Mouse (Mus musculus) layer of hippocampus, adult 2 months (tissue): ENCODE results near the gene Etv3. TPM values are rescaled to one million over a fixed set of nuclear protein-coding genes. Genes with fewer than 3 reads are reported as not detected.

Experiments used
- DNase-seq, 2 experiments: peaks; one replicate each; pipeline ENCODE4 v3.0.0; 2022; ENCODE audit warnings: low spot score in 2 of 2
- H3K27ac ChIP-seq: fragments of 200-600 bp; 2 replicates; pipeline ENCODE4 v1.8.1; 2022
- H3K4me3 ChIP-seq: fragments of 200-600 bp; 2 replicates; pipeline ENCODE4 v1.8.1; 2022; ENCODE audit warnings: mild to moderate bottlenecking
- CTCF ChIP-seq: fragments of 200-600 bp; conservative IDR thresholded peaks from 2 replicates; pipeline ENCODE4 v1.8.1; 2022; ENCODE audit warnings: antibody characterized with exemption, mild to moderate bottlenecking, moderate library complexity
- total RNA-seq, 2 experiments: library from RNA; stranded (reverse); gene quantifications; 2 replicates each; pipeline ENCODE4 v1.2.3; 2021

Gene Etv3
- total RNA-seq, 2 experiments from 2014 or later, result 21.5 to 25.2 TPM

DNA sequence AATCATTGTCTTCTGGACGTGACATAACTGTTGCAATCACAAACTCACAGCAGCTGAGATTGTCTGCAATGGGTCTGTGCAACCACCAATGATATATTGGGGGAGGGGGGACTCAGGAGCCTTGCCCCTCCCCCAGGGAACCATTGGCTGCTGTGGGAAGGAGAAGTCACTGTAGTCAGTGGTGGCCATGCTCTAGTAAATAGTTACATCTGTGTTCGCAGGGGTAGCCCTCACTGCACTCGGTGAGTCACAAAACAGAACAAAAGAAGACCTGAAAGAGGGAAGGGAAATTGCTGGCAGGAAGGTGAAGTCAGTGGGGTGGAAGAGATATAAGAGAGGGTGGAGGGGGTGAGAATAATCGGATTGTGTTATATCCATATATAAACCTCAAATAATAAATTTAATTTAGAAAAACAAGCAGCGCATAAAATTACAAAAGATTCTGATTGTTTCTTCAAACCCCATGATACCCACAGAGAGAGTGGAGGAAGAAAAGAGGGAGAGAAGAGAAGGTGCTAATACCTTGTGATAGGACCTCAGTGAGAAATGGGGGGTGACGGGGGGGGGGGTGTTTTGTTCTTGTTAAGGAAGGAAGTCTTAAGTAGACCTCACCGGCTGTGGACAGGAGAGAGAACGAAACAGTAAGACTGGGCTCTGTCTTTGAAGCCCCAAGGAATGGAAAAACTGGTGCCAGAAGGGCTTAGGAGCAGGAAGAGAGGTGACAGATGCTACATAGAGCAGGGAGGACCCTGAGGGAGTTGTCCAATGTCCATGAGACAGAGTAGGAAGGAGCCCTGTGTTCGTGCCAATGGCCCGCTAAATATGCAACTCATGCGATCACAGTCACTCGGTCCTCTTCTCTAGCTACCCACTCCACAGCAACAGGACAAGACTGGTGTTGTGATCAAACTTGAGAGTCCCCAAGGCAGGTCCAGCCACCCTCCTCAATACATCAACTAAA lies 18.5 kb upstream of the Etv3 start:
- TF ChIP-seq CTCF, result no peak

DNA sequence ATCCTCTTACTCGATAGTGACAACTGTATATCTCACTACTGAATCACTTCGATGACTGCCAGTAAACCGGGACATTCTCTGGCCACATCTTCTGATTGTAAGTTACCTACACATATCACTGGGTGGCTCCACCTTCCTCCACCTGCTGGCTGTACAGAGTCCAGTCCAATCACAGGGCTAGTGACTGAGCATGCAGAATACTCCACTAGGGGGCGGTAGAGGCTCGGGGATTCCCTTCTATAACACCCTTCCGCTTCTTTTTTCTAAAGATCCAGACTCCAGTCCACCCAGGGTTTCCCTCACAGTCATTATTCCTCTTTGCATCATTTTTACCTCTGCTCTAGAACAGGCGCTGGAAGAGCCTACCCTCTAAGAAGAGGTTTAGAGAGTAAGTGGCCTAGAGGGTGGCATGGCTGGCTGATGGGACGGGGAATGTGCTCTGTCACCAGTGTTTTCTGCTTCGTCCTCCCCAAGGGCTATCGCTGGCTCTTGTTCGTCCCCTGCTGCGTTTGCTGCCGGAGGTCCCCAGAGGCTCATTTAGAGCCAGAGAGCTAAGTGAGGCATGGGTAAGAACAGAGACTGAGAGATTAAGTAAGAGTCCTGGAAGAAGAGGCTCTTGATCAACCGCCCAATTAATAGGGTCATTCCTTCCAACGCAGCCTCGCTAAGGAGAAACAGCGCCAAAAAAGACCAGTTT lies 16.9 kb upstream of the Etv3 start:
- peak; percentile 98 for TF ChIP-seq CTCF
- peak; percentile 62 to 86 for DNase-seq
- Histone ChIP-seq H3K4me3 (peak overlapping the region; percentile 40), H3K27ac (no peak overlapping the region)

More for the DNA sequence above, 18.5 kb upstream of the Etv3 start:
- H3K27ac ChIP-seq, result no peak overlapping the region
- no peak overlapping the region for H3K4me3 ChIP-seq
- no peak for DNase-seq

DNA sequence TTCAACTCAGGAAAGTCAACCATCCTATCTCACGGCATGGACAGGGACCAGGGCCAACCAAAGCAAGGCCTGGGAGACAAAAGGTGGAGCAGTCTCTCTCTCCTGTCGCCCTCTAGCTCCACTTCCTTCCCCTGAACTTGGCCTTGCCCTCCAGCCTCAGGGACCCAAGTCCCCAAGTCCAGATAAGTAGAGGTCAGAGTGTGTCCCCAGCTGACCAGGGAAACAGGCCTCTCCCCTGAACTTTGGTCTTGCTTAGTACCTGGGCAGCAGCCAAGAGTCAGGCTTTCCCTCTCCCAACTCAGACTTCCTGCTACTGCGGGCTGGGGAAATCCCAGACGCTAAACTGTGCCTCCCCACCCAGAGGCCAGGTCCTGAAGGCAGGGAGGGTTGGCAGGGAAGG lies 16.1 kb upstream of the Etv3 start:
- Histone ChIP-seq H3K27ac (no peak overlapping the region), H3K4me3 (no peak overlapping the region)
- DNase-seq, result no peak
- no peak for TF ChIP-seq CTCF

DNA sequence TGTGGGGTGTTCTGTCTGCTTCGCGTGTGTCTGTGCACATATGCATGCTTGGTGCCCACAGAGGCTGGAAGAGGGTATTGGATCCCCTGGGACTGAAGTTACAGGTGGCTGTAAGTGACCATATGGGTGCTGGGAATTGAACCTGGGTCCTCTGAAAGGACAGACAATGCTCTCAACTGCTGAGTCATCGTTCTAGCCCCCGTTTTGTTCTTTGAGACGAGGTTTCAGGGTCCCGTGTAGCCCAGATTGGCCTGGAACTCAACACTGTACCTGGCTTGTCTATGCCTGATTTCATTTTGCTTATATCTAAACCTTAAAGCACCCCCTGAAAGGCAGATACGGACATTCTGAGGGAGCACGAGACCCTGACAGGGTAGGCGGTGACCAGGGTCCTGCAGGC lies 14.4 kb upstream of the Etv3 start:
- no peak for DNase-seq
- no peak overlapping the region for H3K4me3 ChIP-seq
- TF ChIP-seq CTCF, result no peak
- H3K27ac ChIP-seq, result no peak overlapping the region

DNA sequence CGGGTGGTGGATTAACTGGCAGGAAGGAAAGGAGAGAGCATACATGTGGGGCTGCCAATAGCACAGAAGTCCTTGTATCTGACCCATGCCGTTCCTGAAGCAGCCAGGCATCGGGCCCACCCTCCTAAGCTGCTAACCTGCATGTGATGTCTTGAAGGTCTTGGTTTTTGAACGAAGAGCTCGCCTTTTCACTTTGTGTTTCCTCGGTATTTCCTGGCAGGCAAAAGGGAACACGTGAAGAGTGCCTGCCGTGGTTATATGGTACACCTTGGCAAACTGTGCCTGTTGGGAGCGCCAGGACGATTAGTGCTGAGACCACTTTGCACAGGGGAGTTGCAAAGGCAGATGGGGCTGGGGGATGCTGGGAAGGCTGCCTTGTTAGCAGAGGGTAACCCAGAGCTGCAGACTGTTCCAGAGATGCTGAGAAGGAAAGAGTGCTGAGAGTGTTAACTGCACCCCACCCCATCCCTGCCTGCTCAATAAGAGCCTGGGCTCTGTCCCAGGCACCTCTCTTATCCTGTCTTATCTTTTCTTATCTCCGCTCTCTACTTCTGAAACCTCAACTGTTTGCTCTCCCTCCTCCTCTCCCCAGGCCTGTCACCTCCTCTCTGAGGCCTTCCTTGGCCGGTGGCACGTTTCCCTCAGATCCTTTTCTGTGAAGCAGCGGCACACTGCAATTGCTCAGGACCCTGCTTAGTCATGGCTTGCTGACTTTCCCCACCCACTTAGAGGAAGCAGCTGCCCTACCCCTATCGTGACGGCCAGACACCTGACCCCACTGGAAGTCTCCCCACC lies 13.0 kb upstream of the Etv3 start:
- DNase-seq, result no peak
- Histone ChIP-seq H3K27ac (no peak overlapping the region), H3K4me3 (no peak overlapping the region)
- TF ChIP-seq CTCF, result no peak

DNA sequence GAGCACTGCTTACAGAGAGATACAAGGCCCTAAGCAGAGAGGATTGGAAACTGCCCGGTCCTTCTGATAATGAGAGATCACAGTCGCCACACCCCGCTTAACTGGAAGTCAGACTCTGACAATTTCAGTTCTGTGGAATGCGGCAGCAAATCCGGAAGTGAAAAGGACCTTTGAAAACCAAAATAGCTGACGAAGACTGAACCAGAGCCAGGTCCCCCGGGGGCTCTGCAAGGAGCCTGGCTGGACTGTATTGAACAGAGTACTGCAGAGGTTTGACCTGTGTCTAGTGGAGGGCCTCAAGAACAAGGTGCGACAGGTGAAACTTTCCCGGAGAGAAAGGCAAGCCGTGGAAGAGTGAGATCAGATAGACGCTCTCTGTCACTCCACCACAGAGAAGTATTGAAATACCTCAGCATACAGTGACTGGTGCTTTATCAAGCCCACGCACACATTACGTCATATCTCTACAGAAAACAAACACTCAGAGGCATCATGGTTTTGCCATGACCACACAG lies 9.6 kb upstream of the Etv3 start:
- no peak for DNase-seq
- Histone ChIP-seq H3K27ac (no peak overlapping the region), H3K4me3 (no peak overlapping the region)
- no peak for TF ChIP-seq CTCF

DNA sequence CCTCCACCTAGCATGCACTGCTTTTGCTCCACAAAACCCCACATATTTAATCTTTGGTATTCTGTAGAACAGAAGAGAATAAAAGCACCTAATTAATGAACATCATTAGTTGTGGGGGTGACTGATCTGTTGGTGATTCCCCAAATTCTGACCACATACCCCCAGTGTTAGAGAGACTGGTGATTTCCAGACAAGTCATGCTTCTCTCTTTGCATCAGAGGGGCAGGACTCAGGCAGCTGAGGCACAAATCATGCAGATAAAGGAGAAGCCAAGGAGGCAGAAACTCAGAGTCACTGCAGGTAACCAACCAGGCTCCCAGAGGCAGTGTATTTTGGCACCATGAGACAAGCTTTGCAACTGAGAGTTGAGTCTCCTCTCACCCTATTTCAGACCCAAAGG lies 6.8 kb upstream of the Etv3 start:
- DNase-seq, result no peak
- no peak for TF ChIP-seq CTCF

DNA sequence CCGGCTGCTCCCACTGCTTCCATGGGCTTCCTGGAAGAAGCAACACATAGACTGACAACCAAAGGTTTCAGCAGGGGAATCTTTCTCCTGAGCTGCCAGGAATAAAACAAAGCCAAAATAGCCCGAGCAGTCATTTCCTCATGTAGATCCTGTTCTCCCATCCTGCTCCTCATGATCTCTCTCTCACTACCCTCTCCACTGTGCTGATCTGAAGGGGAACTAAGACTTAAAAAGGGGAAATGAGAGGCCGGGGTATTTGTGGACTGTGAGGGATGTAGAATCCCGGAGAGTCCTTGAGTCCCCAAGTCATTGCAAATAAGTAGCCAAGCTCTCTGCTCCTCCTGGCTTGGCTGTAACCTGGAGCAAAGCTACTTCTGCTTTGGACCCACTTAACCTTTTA lies 4.1 kb upstream of the Etv3 start:
- Histone ChIP-seq H3K27ac (no peak overlapping the region), H3K4me3 (no peak overlapping the region)
- DNase-seq, result no peak
- no peak for TF ChIP-seq CTCF

More for the DNA sequence above, 6.8 kb upstream of the Etv3 start:
- H3K4me3 ChIP-seq, result no peak overlapping the region
- H3K27ac ChIP-seq, result no peak overlapping the region

DNA sequence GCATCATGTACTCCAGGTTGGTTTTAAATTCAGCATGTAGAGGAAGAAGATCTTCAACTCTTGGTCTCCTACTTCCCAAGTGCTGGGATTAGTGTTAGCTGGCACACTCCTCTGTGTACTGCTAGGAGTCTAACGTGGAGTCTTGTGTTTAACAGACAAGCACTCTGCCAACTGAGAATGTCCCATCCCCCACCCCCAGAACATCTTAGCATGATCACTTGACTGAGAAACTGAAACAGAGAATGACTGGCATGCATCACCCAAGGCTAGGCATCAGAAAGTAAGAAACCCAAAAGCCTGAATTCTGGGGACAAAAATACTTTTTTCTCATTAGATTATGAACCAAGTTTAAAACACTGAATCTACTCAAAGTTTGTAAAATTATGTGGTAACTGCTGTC lies 3.4 kb upstream of the Etv3 start:
- no peak overlapping the region for H3K4me3 ChIP-seq
- no peak for DNase-seq
- H3K27ac ChIP-seq, result no peak overlapping the region
- no peak for TF ChIP-seq CTCF

DNA sequence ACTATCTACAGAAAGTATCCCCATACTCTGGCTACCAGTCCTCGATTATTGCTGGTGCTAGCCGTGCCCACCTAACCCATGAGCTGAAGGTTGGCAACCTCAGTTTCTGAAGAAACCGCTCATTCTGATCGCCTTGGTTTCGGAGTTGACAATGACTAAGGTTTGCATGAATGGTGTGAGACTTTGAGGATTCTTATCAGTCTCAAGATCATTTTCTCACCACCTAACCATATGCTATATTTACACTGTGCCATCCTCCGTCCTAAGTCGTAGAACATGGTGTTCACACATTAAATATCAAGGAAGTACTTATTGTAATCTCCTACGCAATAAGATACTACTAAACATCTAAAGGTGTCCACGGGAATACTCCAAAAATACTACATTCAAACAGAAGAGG lies 1.5 kb upstream of the Etv3 start:
- TF ChIP-seq CTCF, result no peak
- Histone ChIP-seq H3K27ac (no peak overlapping the region), H3K4me3 (no peak overlapping the region)
- no peak for DNase-seq

DNA sequence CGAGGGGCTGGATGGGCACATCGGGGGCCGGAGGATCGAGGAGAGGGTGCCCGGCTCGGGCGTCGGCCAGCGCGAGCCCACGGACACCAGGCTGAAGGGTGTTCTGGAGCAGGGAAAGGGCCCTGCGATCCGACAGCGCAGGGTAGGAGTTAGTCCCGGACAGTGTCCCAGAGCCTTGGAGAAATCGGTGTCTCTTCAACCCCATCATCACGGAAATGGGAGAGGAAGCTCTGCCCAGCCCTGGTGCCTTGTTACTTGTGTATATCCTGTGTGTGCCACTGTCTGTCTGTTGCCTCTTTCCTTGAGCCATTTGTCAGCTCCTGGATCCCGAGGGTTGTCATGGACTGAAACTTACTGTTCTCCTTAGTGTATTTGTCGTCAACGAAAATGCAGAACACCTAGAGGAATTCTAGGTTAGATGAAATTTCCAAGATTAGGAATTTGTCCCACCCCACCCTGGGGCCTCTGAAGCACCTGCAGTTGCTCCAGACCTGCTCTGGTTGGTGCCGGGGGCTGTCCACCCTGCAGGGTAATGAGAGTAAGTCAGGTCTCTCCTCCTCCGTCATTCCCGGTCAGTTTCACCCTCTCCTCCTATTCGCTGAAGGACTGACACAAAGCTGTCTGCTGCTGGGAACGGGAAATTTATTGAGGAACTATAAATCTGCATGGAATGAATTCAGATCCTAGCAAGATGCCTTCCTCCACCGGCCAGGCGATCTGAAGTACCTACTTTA lies 797 bp downstream of the Etv3 start:
- H3K27ac ChIP-seq, result peak overlapping the region; percentile 95
- TF ChIP-seq CTCF, result no peak
- no peak for DNase-seq
- H3K4me3 ChIP-seq, result peak overlapping the region; percentile 96

DNA sequence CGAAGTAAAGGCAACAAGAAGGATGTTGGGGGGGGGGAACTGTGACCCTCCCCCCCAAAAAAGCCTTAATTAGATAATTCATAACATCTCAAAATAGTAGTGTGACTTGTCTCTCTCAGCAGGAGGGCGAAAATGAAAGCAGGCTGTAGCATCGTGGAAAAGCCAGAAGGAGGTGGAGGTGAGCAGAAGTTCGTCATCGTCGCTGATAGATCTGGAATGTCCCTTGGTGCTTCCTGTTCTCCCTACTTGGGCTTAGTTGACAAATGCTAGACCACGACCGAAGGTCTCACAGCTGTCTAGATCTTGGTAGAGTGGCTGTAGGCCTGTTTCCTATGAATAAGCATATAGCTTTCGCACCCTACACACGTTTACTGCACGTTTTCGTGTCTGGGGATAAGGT lies 1.9 kb downstream of the Etv3 start:
- H3K27ac ChIP-seq, result no peak overlapping the region
- H3K4me3 ChIP-seq, result no peak overlapping the region
- TF ChIP-seq CTCF, result 0 out of 2 replicates have a peak, but pooled peaks have one; percentile 17
- DNase-seq, result no peak
